Mouse (Mus musculus) heart, embryonic 11.5 days (tissue): Measurements from ENCODE around the gene Cbfa2t2. TPM values are rescaled to one million over a fixed set of nuclear protein-coding genes. Genes with fewer than 3 reads are reported as not detected.

Experiments
- ATAC-seq: fragments of 200-750 bp; cut with Nextera tagmentation; replicated peaks from 2 replicates; pipeline ENCODE4 v1.8.0; 2017; ENCODE audit warnings: moderate library complexity; ENCODE audit not compliant: insufficient number of reproducible peaks, low FRiP score, low TSS enrichment
- H3K27ac ChIP-seq: fragments of 300-500 bp; sonication (generic); 2 replicates; pipeline ENCODE4 v1.5.1; 2014; ENCODE audit warnings: mild to moderate bottlenecking, low read depth, low read length
- H3K27me3 ChIP-seq: fragments of 300-500 bp; sonication (generic); 2 replicates; pipeline ENCODE4 v1.6.1; 2014; ENCODE audit warnings: mild to moderate bottlenecking, low read length, mixed read lengths; ENCODE audit not compliant: control insufficient read depth, insufficient read depth
- H3K36me3 ChIP-seq: fragments of 300-500 bp; sonication (generic); 2 replicates; pipeline ENCODE4 v1.6.1; 2014; ENCODE audit warnings: mild to moderate bottlenecking, low read length, moderate library complexity, mixed read lengths; ENCODE audit not compliant: control insufficient read depth, insufficient read depth
- H3K4me1 ChIP-seq: fragments of 300-500 bp; sonication (generic); 2 replicates; pipeline ENCODE4 v1.6.1; 2014; ENCODE audit warnings: low read length; ENCODE audit not compliant: control insufficient read depth, insufficient read depth
- H3K4me2 ChIP-seq: fragments of 300-500 bp; sonication (generic); 2 replicates; pipeline ENCODE4 v1.6.1; 2014; ENCODE audit warnings: mild to moderate bottlenecking, moderate library complexity
- H3K4me3 ChIP-seq: fragments of 300-500 bp; sonication (generic); 2 replicates; pipeline ENCODE4 v1.5.1; 2014; ENCODE audit warnings: low read depth, low read length
- H3K9ac ChIP-seq: fragments of 300-500 bp; sonication (generic); 2 replicates; pipeline ENCODE4 v1.6.1; 2014; ENCODE audit warnings: mild to moderate bottlenecking, low read depth, low read length, moderate library complexity
- H3K9me3 ChIP-seq: fragments of 300-500 bp; sonication (generic); replicated peaks from 2 replicates; pipeline ENCODE4 v1.6.1; 2016; ENCODE audit warnings: low read length; ENCODE audit not compliant: control insufficient read depth
- WGBS: fragments of 180-500 bp; shearing (Covaris S2); extraction: QIAGEN DNeasy Blood & Tissue Kit; methylation state at CpG from one replicate; pipeline ENCODE4 v1.1.7; 2014; ENCODE audit not compliant: insufficient replicate concordance; 5-methylcytosine and 5-hydroxymethylcytosine counted together
- polyA plus RNA-seq: library from polyadenylated mRNA; unstranded; fragments of >200 nt; fragmentation: Nextera tagmentation; extraction: Ambion mirVana; gene quantifications from 2 replicates; pipeline ENCODE4 v1.2.1, GENCODE M21; 2014

Cbfa2t2 gene
- polyA plus RNA-seq, 1 experiment from 2014 or later = 31.2 TPM

DNA sequence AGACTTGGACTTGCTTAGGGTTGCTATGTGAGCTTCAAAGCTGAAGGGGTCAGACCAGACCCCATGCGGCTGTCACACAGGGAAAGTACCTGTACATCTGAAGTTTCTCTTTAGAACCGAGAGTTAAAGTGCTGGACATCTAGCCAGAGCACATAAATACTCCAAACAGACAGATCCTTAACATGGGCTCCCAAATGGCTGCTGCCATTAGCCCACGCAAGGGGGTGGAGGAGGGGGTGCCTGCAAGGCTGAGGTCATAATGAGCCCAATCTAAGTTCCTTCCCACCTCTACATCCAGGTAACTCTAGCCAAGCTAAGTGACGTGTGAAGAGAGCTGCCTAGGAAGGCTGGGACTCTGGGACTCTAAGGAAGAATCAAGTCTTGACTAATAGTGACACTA lies 115.2 kb downstream of the Cbfa2t2 start, which contains the start of gene Actl10:
Actl10 (plus strand) TSS at position 301 of the 400 bp plus-strand sequence.
- peak within 1 kb of the TSS; percentile 20 for H3K4me3 ChIP-seq
- H3K4me1 ChIP-seq = peaks cover 12% of the 10 kb centered on the region; the same call in 1 of the 2 replicates
- ATAC-seq = no peak
- H3K4me2 ChIP-seq = peak within 1 kb of the TSS; percentile 60
- WGBS = 80% methylated on average over 4 of the region's 4 CpGs
- H3K9me3 ChIP-seq = no peaks in the 10 kb centered on the region
- H3K36me3 ChIP-seq = no peaks in the 10 kb centered on the region
- H3K9ac ChIP-seq = no peak within 1 kb of the TSS
- no peak within 1 kb of the TSS for H3K27ac ChIP-seq
- H3K27me3 ChIP-seq = peaks cover 28% of the 10 kb centered on the region

DNA sequence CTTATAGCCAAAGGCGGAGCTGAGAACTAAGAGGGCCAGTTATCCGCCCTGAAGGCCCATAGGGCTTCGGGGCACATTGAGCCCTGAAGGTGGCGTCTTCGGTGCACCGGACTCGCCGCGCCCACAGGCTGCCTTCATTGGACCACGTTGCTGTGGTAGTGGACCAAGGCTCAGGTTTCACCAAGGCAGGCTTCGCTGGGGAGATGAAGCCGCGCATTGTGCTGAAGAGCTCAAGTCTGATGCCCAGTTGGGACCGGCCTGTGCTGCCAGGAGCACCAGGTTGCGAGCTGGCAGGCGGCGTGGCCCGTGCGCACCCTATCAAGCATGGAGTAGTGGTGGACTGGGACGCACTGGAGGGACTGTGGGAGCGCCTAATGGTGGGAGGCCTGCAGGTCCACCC lies 115.6 kb downstream of the Cbfa2t2 start:
- H3K4me3 ChIP-seq = peak overlapping the region; percentile 20
- peaks cover 12% of the 10 kb centered on the region; the same call in 1 of the 2 replicates for H3K4me1 ChIP-seq
- no peak for ATAC-seq
- H3K36me3 ChIP-seq = no peaks in the 10 kb centered on the region
- 21% methylated on average over 21 of the region's 21 CpGs for WGBS
- no peaks in the 10 kb centered on the region for H3K9me3 ChIP-seq
- no peak overlapping the region for H3K9ac ChIP-seq
- no peak overlapping the region for H3K27ac ChIP-seq
- H3K4me2 ChIP-seq = peak overlapping the region; percentile 60
- H3K27me3 ChIP-seq = peaks cover 28% of the 10 kb centered on the region

DNA sequence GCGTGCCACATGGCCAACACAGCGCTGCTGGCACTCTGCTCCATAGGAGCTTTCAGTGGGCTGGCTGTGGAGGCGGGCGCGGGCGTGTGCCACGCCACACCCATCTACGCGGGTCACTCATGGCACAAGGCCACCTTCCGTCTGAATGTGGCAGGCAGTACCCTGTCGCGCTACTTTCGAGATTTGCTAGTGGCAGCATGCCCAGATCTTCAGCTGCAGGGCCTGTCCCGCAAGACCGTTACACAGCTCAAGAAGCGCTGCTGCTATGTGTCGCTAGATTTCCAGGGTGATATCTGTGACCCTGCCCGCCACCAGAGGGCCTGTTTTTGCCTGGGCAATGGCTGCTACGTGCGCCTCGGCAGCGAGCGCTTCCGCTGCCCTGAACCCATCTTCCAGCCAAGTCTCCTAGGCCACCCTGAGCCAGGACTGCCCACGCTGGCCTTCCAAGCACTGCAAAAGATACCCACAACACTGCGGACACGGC lies 116.2 kb downstream of the Cbfa2t2 start:
- Histone ChIP-seq H3K4me2 (peak overlapping the region; percentile 60), H3K4me1 (peaks cover 12% of the 10 kb centered on the region; the same call in 1 of the 2 replicates), H3K36me3 (no peaks in the 10 kb centered on the region), H3K4me3 (peak overlapping the region; percentile 20), H3K9ac (no peak overlapping the region), H3K27ac (no peak overlapping the region), H3K9me3 (no peaks in the 10 kb centered on the region), H3K27me3 (peaks cover 31% of the 10 kb centered on the region)
- ATAC-seq = 0 out of 2 replicates have a peak, but pooled peaks have one; percentile 24
- WGBS = 19% methylated on average over 27 of the region's 27 CpGs

DNA sequence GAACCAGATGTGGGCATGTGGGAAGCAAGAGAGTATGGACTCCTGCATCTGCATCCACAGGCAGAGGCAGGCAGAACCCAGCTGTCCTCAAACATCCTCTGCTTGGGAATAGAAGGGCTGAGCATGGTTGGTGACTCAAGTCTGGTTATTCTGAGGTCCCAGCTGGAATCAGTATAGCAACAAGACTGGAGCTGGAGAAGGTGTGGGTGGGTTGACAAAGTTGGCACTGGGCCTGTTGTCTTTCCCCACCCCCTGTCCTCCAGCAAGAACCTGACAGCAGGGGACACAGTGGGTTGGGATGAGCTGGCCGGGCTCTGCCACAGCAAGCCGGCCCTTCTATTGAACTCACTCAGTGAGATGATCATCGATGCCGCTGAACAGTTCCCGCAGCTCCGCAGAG lies 119.0 kb downstream of the Cbfa2t2 start:
- 0 out of 2 replicates have a peak overlapping the region, but pooled peaks have one; percentile 22 for H3K9ac ChIP-seq
- peaks cover 33% of the 10 kb centered on the region for H3K27me3 ChIP-seq
- H3K4me1 ChIP-seq = peaks cover 21% of the 10 kb centered on the region
- H3K9me3 ChIP-seq = no peaks in the 10 kb centered on the region
- H3K4me2 ChIP-seq = no peak overlapping the region
- no peak overlapping the region for H3K4me3 ChIP-seq
- no peak overlapping the region for H3K27ac ChIP-seq
- WGBS = 79% methylated on average over 6 of the region's 6 CpGs
- no peaks in the 10 kb centered on the region for H3K36me3 ChIP-seq
- ATAC-seq = no peak

DNA sequence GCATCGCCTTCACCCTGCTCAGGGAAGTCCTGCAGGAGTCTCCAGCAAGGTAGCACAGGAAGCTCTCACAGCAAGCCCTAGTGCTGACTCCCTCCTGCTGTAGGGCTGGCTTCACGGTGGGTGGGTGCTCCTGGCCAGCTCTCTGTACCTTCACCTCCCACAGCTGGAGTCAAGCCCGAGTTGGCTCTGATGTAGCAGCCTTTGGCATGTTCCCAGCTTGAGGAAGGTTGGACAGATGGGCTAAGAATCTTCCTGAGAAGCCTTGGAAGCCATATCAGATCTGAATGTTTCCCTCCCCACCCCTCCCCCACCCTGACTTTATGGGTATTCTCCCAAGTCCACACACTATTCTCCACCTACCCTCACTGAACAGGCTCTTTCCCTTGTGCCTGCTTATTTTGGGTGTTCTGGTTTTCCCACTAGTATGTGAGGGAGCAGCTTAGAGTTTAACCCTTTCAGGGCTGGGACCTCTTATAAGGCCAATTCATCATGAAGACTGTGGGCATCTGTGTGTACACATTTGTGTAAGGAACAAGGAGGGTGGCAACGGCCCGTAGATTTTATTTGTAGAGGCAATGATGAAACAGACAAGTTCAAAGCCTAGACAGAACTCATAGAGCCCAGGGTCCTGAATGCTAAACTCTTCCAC lies 121.0 kb downstream of the Cbfa2t2 start:
- Histone ChIP-seq H3K9ac (no peak overlapping the region), H3K4me2 (no peak overlapping the region), H3K27ac (no peak overlapping the region), H3K9me3 (no peaks in the 10 kb centered on the region), H3K4me3 (no peak overlapping the region), H3K27me3 (peaks cover 13% of the 10 kb centered on the region), H3K4me1 (peaks cover 15% of the 10 kb centered on the region), H3K36me3 (peaks cover 8% of the 10 kb centered on the region)
- no peak for ATAC-seq
- 45% methylated on average over 5 of the region's 5 CpGs for WGBS

DNA sequence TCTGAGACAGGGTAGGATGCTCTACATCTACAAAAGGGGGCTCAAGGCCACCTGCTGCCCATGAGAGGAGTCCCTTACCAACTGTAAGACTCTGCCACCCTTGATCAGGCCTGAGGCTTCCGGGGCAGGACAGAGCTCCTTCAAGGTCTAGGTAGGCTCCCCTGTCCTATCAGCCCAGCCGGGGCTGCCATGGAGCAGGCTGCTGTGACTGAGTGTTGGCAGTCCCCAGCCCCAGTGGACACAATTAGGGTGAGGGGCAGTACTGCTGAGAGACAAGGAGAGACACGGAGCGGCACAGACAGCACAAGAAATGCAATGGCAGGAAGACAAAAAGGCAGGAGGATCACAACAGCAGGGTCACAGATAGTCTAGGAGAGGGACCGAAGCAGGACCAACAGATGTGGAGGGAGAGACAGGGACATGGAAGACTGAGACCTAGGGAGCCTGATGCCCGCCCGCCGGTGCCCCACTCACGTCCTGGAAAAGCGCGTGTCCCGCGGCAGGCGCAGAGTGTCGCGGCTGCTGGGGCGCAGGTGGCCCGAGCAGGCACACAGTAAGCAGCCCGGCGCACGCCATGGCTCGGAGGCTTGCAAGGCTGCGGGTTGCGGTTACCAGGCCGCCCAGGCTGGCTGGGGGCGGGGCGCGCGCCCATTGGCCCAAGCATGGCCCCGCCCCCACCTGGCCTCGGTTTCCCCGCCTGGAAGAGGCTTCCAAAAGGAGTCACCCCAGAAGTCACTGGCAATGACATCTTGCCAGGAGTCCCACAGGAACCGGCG lies 122.2 kb downstream of the Cbfa2t2 start, which contains the start of gene Necab3:
Necab3 (minus strand) TSS at position 627 of the 776 bp plus-strand sequence.
- peaks cover 11% of the 10 kb centered on the region; the same call in 1 of the 2 replicates for H3K27me3 ChIP-seq
- peaks cover 12% of the 10 kb centered on the region for H3K4me1 ChIP-seq
- ATAC-seq = 0 out of 2 replicates have a peak, but pooled peaks have one; percentile 41
- peak within 1 kb of the TSS; percentile 37 for H3K4me3 ChIP-seq
- H3K36me3 ChIP-seq = peaks cover 8% of the 10 kb centered on the region
- H3K4me2 ChIP-seq = peak within 1 kb of the TSS; percentile 77
- peak within 1 kb of the TSS; percentile 56; the same call in 1 of the 2 replicates for H3K9ac ChIP-seq
- no peak within 1 kb of the TSS for H3K27ac ChIP-seq
- WGBS = 4% methylated on average over 34 of the region's 34 CpGs
- no peaks in the 10 kb centered on the region for H3K9me3 ChIP-seq

DNA sequence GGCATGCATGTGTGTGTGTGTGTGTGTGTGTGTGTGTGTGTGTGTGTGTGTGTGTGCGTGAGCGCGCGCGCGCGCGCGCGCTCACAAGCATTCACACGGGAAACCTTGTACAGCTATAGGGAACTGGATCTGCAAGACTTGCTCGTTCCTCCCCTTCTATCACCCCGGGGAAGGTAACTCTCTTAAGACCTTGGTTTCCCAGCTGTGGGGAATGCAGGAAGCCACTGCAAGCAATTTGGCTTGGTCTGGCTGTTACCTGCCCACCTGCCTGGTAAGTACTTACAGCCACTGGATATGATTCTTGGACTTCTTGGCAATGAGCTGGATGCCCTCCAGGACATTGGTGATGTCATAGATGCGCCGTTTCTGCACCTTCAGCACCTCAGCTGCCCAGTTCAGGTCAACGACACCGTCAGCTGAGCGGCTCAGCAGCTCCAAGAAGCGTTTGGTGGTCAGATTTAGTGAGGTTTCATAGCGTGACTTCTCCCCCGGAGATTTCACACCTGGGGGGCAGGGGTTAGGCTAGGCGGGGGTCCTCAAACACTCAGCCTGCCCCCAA lies 127.4 kb downstream of the Cbfa2t2 start:
- no peak overlapping the region for H3K4me3 ChIP-seq
- H3K9me3 ChIP-seq = no peaks in the 10 kb centered on the region
- H3K9ac ChIP-seq = no peak overlapping the region
- no peak for ATAC-seq
- peaks cover 20% of the 10 kb centered on the region for H3K4me1 ChIP-seq
- 87% methylated on average over 22 of the region's 22 CpGs for WGBS
- peaks cover 2% of the 10 kb centered on the region; the same call in 1 of the 2 replicates for H3K27me3 ChIP-seq
- H3K36me3 ChIP-seq = peaks cover 13% of the 10 kb centered on the region
- H3K4me2 ChIP-seq = no peak overlapping the region
- H3K27ac ChIP-seq = no peak overlapping the region

DNA sequence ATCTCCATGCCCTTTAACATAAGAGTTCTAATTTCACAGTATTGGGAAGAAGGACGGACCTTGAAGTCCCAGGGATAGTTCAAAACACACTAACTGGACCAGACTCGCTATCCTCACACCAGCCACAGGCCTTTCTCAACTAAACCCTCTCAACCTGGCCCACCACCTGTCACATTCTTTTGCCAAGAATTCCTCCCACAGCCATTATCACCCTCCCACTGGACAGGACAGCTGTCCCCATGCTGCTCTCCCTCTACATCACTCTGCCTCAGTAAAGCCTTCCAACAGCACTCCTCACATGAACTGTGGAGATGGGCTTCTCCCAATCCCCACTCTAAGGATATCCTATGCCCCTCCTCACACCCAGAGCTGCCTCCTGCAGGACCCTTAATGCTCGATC lies 129.3 kb downstream of the Cbfa2t2 start:
- no peak for ATAC-seq
- peaks cover 17% of the 10 kb centered on the region for H3K4me1 ChIP-seq
- H3K27me3 ChIP-seq = no peaks in the 10 kb centered on the region
- H3K36me3 ChIP-seq = peaks cover 11% of the 10 kb centered on the region
- H3K9me3 ChIP-seq = no peaks in the 10 kb centered on the region
- 79% methylated on average over 3 of the region's 3 CpGs for WGBS
- no peak overlapping the region for H3K4me2 ChIP-seq
- no peak overlapping the region for H3K27ac ChIP-seq
- H3K4me3 ChIP-seq = no peak overlapping the region
- H3K9ac ChIP-seq = no peak overlapping the region
